Mouse (Mus musculus) heart, adult 2 months (tissue): Measurements from ENCODE around the gene Prkg2.

Experiments used
- CTCF ChIP-seq: fragments of 200-600 bp; IDR thresholded peaks from 2 replicates; pipeline ENCODE4 v1.8.1; 2022; ENCODE audit warnings: antibody characterized with exemption, mild to moderate bottlenecking, moderate library complexity
- EP300 ChIP-seq: fragments of 200-500 bp; IDR thresholded peaks from 2 replicates; pipeline ENCODE4 v1.6.1; 2011; ENCODE audit warnings: low read depth, low read length, control low read depth; ENCODE audit not compliant: insufficient read depth

GRCm38 (mm10) chr5:98950495-98951092, 86.6 kb downstream of the Prkg2 start:
- TF ChIP-seq CTCF = no peak
- TF ChIP-seq EP300 = no peak
